Mouse (Mus musculus) kidney, adult 2 months (tissue): ENCODE measurements at regions not wholly inside any gene's neighbourhood (a gene's known extent, or its start where the extent isn't known, plus 50 kb on each side); places are given as distances from the start of the nearest gene placed in this dataset.

Experiments used
- DNase-seq: peaks from one replicate; pipeline ENCODE4 v3.0.0; 2021
- H3K27ac ChIP-seq: fragments of 200-500 bp; 2 replicates; pipeline ENCODE4 v1.5.1; 2012; ENCODE audit warnings: low read depth, low read length, control low read depth, inconsistent platforms; ENCODE audit not compliant: insufficient read depth
- H3K27me3 ChIP-seq: fragments of 200-500 bp; replicated peaks from 2 replicates; pipeline ENCODE4 v1.6.1; 2012; ENCODE audit warnings: mild to moderate bottlenecking, moderate library complexity, low read length, inconsistent platforms; ENCODE audit not compliant: control insufficient read depth, insufficient read depth
- H3K36me3 ChIP-seq: fragments of 200-500 bp; 2 replicates; pipeline ENCODE4 v1.6.1; 2012; ENCODE audit warnings: mild to moderate bottlenecking, moderate library complexity, low read length, inconsistent platforms; ENCODE audit not compliant: control insufficient read depth, insufficient read depth
- H3K4me1 ChIP-seq: fragments of 200-500 bp; 2 replicates; pipeline ENCODE4 v1.6.1; 2011; ENCODE audit warnings: low read length; ENCODE audit not compliant: control insufficient read depth, insufficient read depth
- H3K4me3 ChIP-seq: fragments of 200-500 bp; 2 replicates; pipeline ENCODE4 v1.5.1; 2011; ENCODE audit warnings: mild to moderate bottlenecking, low read depth, low read length, control low read depth; ENCODE audit not compliant: insufficient read depth
- CTCF ChIP-seq: fragments of 200-500 bp; conservative IDR thresholded peaks from 2 replicates; pipeline ENCODE4 v1.5.1; 2011; ENCODE audit warnings: low read depth, mild to moderate bottlenecking, control low read depth, low read length, moderate library complexity, mixed read lengths; ENCODE audit not compliant: insufficient read depth, insufficient read length
- POLR2A ChIP-seq: fragments of 200-500 bp; IDR thresholded peaks from one replicate; pipeline ENCODE4 v1.6.1; 2011; ENCODE audit warnings: low read depth, low read length, control low read depth
- WGBS: fragments of 180-500 bp; shearing (Covaris S2); methylation state at CpG from one replicate; pipeline ENCODE4 v1.1.7; 2018; 5-methylcytosine and 5-hydroxymethylcytosine counted together

- peak; percentile 15 for DNase-seq
- no peak overlapping the region for H3K27ac ChIP-seq
- H3K36me3 ChIP-seq: no peaks in the 10 kb centered on the region
- TF ChIP-seq POLR2A: no peak
- peak; percentile 61; the same call in 1 of the 2 replicates for TF ChIP-seq CTCF
- H3K27me3 ChIP-seq: no peaks in the 10 kb centered on the region
- 10% methylated on average over 15 of the region's 15 CpGs for WGBS
- H3K4me3 ChIP-seq: no peak overlapping the region
- H3K4me1 ChIP-seq: no peaks in the 10 kb centered on the region
Measured at GRCm38 (mm10) chr2:95232135-95232772, 794.3 kb upstream of the Api5 start.

- H3K27me3 ChIP-seq: no peaks in the 10 kb centered on the region
- no peaks in the 10 kb centered on the region for H3K4me1 ChIP-seq
- no peak overlapping the region for H3K4me3 ChIP-seq
- no peaks in the 10 kb centered on the region for H3K36me3 ChIP-seq
- no peak for DNase-seq
- H3K27ac ChIP-seq: no peak overlapping the region
- WGBS: 25% methylated on average over 9 of the region's 9 CpGs
- TF ChIP-seq POLR2A: no peak
- no peak for TF ChIP-seq CTCF
Measured at GRCm38 (mm10) chr2:95231739-95232134, 793.8 kb upstream of the Api5 start.

DNA sequence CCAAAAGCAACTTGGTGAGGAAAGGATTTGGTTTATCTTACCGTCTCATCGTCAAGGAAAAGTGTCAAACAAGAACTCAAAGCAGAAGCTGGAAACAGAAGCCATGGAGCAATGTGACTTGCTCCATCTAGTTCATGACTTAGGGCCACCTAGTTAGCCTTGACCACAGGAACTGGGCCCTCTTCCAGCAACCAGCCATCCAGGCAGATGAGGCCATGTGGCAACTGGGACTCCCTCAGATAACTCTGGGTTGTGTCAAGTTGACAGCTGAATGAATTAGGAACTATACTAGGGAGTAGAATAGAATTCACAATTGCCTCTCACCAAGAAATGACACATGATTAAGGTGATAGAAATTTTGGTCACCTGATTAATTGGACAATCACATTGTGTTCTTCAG lies 791.5 kb upstream of the Api5 start:
- no peak for DNase-seq
- TF ChIP-seq POLR2A (no peak), CTCF (no peak)
- WGBS: 78% methylated on average over 2 of the region's 2 CpGs
- Histone ChIP-seq H3K4me1 (no peaks in the 10 kb centered on the region), H3K27ac (no peak overlapping the region), H3K4me3 (no peak overlapping the region), H3K36me3 (no peaks in the 10 kb centered on the region), H3K27me3 (no peaks in the 10 kb centered on the region)

DNA sequence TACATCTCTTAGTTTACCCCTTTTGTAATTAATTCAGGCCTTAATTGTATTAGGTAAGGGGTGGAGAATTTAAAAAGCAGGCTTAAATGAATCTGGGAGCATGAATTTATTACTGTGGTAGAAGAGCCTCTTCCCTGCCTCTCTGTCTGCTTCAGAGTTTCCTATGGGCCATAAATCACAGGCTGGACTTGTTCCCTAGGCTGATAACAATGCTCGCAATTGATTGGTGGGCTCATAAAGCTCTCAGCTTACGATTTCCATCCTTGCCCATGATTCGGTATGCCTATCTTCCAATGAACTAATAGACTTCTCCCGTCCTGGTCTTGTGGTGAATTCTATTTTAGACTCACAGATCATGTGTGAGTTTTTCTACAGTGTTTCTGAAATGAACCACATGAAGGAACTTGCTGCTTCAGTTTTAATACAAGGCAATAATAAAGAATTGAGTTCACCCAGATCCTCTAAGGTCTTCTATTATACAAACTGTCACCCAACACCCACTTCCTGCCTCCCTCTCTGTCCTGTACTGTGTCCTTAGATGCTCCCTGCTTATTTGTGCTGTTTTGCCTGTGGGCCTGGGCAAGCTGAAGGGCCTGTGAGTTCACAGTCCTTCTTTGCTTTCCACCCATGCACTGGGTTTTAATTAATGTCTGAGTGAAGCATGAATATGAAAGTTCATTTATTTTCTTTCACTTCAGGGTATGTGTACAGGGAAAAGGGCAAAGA lies 772.4 kb upstream of the Api5 start:
- Histone ChIP-seq H3K4me1 (no peaks in the 10 kb centered on the region), H3K27me3 (no peaks in the 10 kb centered on the region), H3K36me3 (no peaks in the 10 kb centered on the region), H3K4me3 (no peak overlapping the region), H3K27ac (no peak overlapping the region)
- peak; percentile 27 for DNase-seq
- 10% methylated on average over 4 of the region's 4 CpGs for WGBS
- TF ChIP-seq CTCF (no peak), POLR2A (no peak)
